Mouse (Mus musculus) adrenal gland, adult (tissue): ENCODE measurements around the gene Setx.
A peak's percentile ranks its signal among the peaks of the same experiment; 100 is the strongest.
"Not testable (repeated sequence)": the region's sequence is repeated elsewhere in the genome, so short reads cannot be mapped to it uniquely, and the experiment has no call there.

Source experiments
- DNase-seq, 2 experiments: peaks; one replicate each; pipeline ENCODE4 v3.0.0; 2022 to 2023; ENCODE audit warnings: low spot score in 1 of 2; ENCODE audit not compliant: inconsistent age in 2 of 2

The Setx gene

DNA sequence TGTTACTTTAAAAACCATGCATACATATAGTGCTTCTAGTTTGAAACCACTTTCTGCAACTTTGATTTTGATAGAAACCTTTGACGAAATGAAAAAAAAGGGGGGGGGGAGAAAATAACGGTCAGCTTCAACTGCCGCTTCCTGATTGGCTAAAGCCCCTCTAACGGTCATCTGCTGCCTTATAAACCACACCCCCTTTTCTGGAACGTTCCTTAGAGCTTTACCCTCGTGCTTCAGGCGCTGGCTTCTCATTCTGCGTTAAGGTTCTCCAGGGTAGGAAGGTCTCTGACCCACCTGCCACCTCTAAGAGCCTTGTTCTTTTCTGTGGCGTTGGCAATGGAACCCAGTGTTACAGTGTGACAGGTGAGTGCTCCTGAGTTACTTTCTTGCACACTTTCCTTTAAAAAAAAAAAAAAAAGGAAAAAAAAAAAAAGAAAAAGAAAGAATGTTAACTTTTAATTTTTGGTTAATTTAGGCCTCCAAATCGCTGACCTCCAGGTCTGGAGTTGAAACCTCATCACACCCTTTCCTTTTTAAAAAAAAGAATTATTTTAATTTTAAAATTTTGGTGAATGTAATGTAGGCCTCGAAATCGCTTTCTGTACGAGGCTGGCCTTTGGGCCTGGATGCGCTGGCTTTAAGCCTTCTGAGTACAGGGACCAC is at the start of gene Setx:
Setx (plus strand) TSS at position 275 of the 663 bp plus-strand sequence.
- peak; percentile 11 to 33 for DNase-seq

- no peak for DNase-seq
Observed at GRCm38 (mm10) chr2:29074676-29075075, 49.3 kb upstream of the Setx start.

DNA sequence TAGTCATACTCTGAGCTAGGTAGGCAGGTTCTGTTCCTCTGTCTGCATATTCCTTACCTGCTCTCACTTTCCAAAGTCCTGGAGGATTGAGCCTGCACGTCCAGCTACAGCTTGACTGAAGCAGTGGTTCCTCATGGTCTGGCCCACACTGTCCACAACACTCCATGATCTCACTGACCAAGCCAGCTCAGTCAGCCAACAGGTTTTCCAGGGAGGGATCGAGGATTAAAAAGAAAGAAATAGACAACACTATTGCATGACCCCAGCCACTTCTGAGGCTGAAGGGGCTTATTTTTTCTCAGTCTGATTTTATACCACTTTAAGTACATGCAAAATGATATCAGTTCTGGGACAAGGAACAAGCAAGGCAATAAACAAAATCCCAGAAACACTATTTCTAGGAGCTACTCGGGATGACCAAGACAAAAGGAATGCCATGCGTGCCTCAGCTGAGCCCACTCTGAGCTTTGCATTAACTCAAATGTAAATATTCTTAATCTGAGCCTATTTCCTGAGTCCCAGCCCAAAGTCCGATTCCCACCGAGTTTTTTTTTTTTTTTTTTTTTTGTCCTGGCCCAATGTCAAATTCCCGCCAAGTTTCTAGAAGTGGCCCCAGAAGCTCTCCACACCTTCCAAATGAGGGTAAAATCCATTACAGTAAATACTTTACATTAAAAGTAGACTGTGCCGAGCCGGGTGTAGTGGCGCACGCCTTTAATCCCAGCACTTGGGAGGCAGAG is 48.5 kb upstream of the Setx start:
- no peak for DNase-seq

DNA sequence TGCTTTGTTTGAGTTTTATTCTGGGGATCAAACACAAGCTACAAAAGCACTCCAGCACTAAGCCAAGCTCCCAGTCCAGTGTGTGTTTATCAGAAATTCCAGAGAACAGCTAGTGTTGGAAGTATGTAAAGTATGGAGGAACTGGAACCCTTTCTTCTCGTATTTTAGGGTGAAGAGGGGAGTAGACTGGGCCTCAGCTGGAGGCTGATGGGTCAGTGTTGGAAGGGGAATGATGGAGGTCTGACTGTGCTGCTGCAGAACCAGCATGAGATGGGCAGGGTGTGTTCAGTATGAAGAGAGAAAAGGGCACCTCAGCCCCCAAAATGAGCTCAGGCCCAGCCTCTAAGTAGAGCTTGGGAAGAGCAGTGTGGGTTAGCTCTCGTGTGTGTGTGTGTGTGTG is 47.8 kb upstream of the Setx start:
- DNase-seq: no peak

DNA sequence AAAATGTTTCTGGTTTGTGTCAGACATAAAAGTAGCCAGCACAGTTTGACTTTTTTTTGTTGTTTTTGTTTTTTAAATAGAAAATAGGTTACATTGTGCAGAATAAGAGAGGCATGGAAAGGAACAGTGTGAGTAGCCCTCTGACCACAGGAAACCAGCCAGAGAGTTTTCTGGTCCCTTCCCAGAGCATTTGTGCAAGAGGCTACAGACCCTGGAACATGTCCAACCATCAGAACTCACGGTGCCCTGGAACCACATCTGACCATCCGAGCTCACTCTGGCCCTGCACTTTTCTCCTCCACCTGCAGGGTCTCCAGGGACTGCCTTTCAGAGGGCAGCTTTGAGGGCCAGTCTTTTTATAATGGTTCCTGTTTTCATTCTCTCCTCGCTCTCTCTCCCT is 42.0 kb upstream of the Setx start:
- peak in 1 of 2 experiments; percentile 49 for DNase-seq

DNA sequence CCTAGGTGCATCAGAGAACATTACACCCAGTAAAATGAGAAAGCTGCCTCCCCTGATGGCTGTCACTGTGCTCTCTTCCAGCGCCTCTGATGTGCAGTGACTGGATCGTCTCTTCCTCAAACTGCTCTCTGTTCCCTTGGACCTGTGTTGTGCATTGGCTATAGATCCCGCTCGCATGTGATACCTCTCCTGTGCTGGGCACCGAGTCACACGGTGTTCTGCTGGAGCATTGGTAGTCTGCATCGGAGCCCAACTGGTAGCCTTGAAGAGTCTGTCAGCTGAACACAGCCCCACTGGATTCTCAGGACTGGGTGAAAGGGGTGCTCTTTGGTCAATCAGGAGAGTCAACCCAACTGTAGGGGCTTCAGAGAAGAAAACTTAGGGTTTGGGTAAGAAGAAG is 38.0 kb upstream of the Setx start:
- DNase-seq: no peak

DNA sequence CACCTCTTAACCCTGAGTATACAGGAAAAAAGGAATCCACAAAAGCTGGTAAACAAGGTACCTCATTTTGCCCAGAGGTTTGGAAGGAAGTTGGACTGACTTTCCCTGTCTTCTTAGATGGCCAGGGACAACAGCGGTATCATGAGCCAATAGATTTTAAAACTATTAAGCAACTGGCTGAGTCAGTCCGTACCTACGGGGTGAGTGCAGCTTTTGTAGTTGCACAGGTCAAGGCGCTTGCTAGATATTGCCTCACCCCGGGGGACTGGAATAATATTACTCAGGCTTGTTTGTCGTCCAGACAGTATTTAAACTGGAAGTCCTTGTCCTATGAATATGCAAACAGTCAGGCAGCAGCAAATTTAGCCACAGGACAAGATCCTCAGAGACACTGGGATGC is 34.7 kb upstream of the Setx start:
- DNase-seq: peak; percentile 55 to 81

DNA sequence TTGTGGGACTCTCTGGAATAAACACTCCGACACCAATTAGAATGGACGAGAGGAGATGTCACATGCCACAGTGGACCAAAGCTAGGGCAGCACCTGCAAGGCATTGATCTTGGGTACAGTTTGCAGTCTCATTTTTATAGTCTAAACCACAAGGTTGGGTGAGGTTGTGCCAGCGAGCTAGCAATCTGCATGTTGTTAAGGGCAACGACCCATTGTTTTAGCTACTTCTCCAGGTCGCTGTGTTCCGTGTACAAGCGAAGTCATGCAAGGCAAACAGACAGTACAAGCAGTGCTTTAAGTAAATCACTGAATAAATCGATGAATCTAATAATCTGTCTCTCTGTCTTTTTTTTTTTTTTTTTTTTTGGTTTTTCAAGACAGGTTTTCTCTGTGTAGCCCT is 28.3 kb upstream of the Setx start:
- no peak for DNase-seq

GRCm38 (mm10) chr2:29096751-29097150 is 27.2 kb upstream of the Setx start:
- no peak for DNase-seq

DNA sequence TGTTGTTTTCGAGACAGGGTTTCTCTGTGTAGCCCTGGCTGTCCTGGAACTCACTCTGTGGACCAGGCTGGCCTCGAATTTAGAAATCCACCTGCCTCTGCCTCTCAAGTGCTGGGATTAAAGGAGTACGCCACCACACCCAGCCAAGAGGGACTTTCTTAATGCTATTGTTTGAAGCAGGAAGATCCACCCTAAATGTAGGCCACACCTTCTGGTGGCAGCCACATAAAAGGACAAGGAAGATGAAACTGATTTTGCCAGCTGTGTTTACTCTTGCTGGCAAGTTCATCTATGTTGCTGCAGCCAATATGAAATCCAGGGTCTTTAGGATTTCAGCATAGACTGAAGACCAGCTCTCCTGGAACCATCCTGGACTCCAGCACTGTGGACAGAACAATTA is 26.5 kb upstream of the Setx start:
- no peak for DNase-seq

DNA sequence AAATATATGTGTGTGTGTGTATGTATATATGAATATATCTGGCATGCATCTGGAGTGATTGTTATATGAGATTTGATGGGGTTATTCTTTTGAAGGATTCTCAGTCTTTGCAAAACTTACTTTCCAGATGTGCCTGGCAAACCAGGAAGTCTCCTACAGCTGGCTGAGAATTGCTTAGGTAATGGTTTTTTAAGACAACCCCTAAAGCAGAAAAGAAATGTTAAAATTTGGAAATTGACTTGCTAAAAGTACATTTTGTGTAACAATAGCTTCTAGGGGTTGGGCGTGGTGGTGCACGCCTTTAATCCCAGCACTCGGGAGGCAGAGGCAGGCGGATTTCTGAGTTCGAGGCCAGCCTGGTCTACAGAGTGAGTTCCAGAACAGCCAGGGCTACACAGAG is 26.0 kb upstream of the Setx start:
- DNase-seq: not testable (repeated sequence)

DNA sequence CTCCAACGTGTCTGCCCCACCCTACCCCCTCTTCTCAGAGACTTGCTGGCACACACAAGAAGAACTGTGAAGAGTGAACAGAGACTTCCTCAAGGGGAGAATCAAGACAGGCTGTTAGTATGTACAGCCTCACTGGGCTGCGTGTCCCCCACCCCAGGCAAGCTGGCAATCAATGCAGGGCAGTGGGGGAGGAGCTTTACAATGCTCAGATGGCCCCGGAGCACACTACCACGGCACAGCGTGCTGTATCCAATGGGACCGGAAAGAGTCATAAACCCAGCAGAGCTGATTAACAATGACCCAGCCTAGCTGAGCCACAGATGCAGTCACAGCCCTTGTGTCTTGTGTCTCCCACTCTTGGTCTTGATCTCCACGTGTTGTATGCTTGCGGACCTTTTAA is 25.2 kb upstream of the Setx start:
- DNase-seq: no peak

- DNase-seq: no peak
Observed at GRCm38 (mm10) chr2:29099646-29100045, 24.3 kb upstream of the Setx start.

DNA sequence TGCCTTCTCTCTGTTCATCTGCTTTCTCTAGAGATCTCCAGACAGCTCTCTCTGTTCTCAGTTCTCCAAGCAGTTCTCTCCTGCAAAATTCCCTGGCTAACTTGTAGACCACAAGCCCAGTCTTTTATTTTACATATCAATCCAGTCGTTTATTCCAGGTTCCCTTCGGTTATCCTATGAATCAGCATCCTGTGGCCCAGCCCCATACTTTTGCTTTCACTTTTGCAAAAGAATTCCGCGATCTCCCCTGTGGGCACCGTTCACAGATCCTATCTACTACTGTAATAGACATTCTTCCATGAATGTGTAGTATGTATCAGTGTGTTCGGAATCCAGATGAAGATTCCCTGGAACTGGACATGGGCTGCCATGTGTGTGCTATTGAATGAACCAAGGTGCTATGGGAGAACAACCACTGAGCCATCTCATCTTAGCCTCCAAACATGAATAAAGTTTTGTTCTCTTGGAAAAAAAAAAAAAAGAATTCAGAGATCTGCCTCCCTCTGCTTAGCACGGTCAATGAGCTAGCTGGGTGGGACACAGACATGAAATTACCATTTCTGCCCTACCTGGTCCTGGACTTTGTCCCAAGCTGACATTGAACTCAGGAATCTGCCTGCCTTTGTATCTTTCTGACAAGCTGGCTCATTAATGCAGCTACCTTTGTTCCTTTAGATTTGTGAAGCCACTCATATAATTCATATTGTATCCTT is 23.0 kb upstream of the Setx start:
- DNase-seq: peak; percentile 18 to 76

DNA sequence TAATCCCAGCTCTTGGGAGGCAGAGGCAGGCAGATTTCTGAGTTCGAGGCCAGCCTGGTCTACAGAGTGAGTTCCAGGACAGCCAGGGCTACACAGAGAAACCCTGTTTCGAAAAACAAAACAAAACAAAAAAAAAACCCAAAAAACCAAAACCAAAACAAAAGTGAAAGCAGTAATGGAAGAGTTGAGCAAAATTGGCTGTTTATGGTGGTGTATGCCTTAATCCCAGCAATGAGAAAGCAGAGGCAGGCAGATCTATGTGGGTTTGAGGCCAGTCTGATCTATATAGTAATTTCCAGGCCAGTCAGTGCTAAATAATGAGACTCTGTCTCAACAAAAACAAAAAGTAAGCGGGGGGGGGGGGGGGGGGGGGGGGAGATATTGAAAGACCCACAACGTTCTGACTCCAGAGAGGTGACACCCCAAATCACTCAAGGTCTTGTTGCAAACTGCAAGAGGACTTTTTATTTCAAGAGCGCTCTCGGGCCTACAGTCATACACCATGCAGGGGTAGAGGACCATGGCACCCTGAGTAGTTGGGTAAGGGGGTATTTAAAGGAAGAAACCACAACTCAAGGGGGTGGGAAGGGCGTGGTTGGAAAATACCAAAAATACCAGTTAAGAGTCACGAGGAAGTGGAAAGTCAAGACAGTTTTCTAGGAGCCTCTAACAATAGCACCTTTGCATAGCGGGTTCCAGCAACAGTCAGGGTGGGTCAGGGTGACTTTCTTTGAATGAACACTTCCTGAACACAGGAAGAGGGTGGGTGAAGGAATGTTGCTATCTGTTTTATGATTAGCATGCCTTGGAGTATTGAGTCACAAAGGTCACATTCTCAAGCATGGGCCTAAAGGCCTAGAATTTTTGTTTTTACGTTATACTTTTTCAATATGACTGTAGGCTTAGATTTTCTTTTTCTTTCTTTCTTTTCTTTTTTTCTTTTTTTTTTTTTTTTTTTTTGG is 21.3 kb upstream of the Setx start:
- DNase-seq: not testable (repeated sequence)

GRCm38 (mm10) chr2:29120969-29121368 is 3.0 kb upstream of the Setx start:
- DNase-seq: no peak

GRCm38 (mm10) chr2:29122446-29122845 is 1.5 kb upstream of the Setx start:
- no peak for DNase-seq

GRCm38 (mm10) chr2:29124571-29124935 is 572 bp downstream of the Setx start:
- DNase-seq: no peak

- DNase-seq: peak; percentile 99 to 100
Observed at GRCm38 (mm10) chr2:29124936-29125701, 1.1 kb downstream of the Setx start.
